Comparison of ENCODE assay signal across 22 mouse cellular contexts in genomic region chr7:135575319-135576069, GRCm38 (mm10). TPM values are rescaled to one million over a fixed set of nuclear protein-coding genes. Genes with fewer than 3 reads are reported as not detected.
A peak's percentile ranks its signal among the peaks of the same experiment; 100 is the strongest.
DNase-seq lines count a peak whose midpoint lies in the region; ATAC-seq and TF ChIP-seq lines count a peak whose summit lies in the region.
"Not testable (repeated sequence)": the region's sequence is repeated elsewhere in the genome, so short reads cannot be mapped to it uniquely, and the experiment has no call there.
"Had no signal": no experiment of that assay in that cellular context is flagged by ENCODE, and none has a peak within 500 bp of the region (broad histone marks: within the 10 kb centered on the region; RNA-seq: fewer than 3 reads in every experiment).

No protein-coding gene starts in this region.

- TF ChIP-seq POLR2A in MEL (IDR thresholded peaks at IDR 0.05; ENCODE audit: control insufficient read depth in 1 of 2, insufficient read depth in 1 of 2, low read depth in 1 of 2, low read length in 2 of 2, poor library complexity in 1 of 2), result peak in 1 of 2 experiments; percentile 35; a peak in 1 of 4 replicates

- peaks cover 18% of the 10 kb centered on the region for H3K79me2 ChIP-seq in MEL (ENCODE audit: control insufficient read depth, insufficient read depth, low read length, poor library complexity)

- ATAC-seq in granulocyte monocyte progenitor cell, adult 5-6 weeks (replicated peaks; ENCODE audit: poor library complexity, severe bottlenecking), result peak; percentile 24; the same call in 1 of the 2 replicates
- ATAC-seq in liver, embryonic 12.5 days, result peak; percentile 78
- peak; percentile 83 for ATAC-seq in liver, embryonic 14.5 days (ENCODE audit: insufficient read depth)
- ATAC-seq in liver, embryonic 16.5 days (ENCODE audit: low read depth), result peak; percentile 74
- peak; percentile 86 for ATAC-seq in megakaryocyte-erythroid progenitor cell, adult 5-6 weeks (replicated peaks; ENCODE audit: low FRiP score, low TSS enrichment, poor library complexity, severe bottlenecking)

- not testable (repeated sequence) for TF ChIP-seq RAD21 in MEL (IDR thresholded peaks at IDR 0.05; ENCODE audit: low read depth, low read length)

- peak; percentile 60 to 89 for TF ChIP-seq EP300 in MEL (IDR thresholded peaks at IDR 0.05; ENCODE audit: low read depth in 1 of 2, low read length in 2 of 2)
- not testable (repeated sequence) for TF ChIP-seq EP300 in liver, embryonic 14.5 days (IDR thresholded peaks at IDR 0.05; ENCODE audit: low read depth)

- 24% methylated on average over 7 of the region's 7 CpGs for WGBS in liver, embryonic 12.5 days (ENCODE audit: insufficient replicate concordance)
- 15% methylated on average over 7 of the region's 7 CpGs for WGBS in liver, embryonic 14.5 days (ENCODE audit: insufficient replicate concordance)
- WGBS in liver, embryonic 16.5 days (ENCODE audit: insufficient replicate concordance), result 17% methylated on average over 7 of the region's 7 CpGs

- DNase-seq in 416B (ENCODE audit: low read depth) (peak; percentile 79), MEL (ENCODE audit: low read depth, low spot score) (peak; percentile 80)
- not testable (repeated sequence) for DNase-seq in liver, embryonic 14.5 days (ENCODE audit: low read depth in 3 of 3, low spot score in 3 of 3)

- H3K27me3 ChIP-seq in MEL (ENCODE audit: control insufficient read depth in 1 of 2, insufficient read depth in 2 of 2, low read length in 2 of 2); liver, embryonic 12.5 days (replicated peaks); liver, embryonic 14.5 days (ENCODE audit: control insufficient read depth, insufficient read depth, low read length); liver, embryonic 16.5 days (ENCODE audit: control insufficient read depth, insufficient read depth, low read depth, low read length); megakaryocyte, embryonic 14.5 days (replicated peaks): not testable (repeated sequence)

- H3K4me2 ChIP-seq in liver, embryonic 12.5 days, result peak overlapping the region; percentile 12
- not testable (repeated sequence) for H3K4me2 ChIP-seq in liver, embryonic 14.5 days (ENCODE audit: low read depth); liver, embryonic 16.5 days (ENCODE audit: low read depth, low read length)

- peak overlapping the region; percentile 7 to 28; a peak in 1 of 4 replicates for H3K4me3 ChIP-seq in MEL (ENCODE audit: control insufficient read depth in 1 of 2, insufficient read depth in 1 of 2, low read depth in 2 of 2, low read length in 2 of 2)
- not testable (repeated sequence) for H3K4me3 ChIP-seq in liver, embryonic 12.5 days; liver, embryonic 14.5 days (ENCODE audit: insufficient read depth in 1 of 2, low read depth in 2 of 2, low read length in 2 of 2); liver, embryonic 16.5 days (ENCODE audit: low read depth, low read length)
- H3K4me3 ChIP-seq in megakaryocyte, embryonic 14.5 days (replicated peaks), result peak overlapping the region; percentile 71

- H3K27ac ChIP-seq in MEL (ENCODE audit: control insufficient read depth, low read depth, low read length), result peak overlapping the region; percentile 93
- H3K27ac ChIP-seq in liver, embryonic 12.5 days, result peak overlapping the region; percentile 51; the same call in 1 of the 2 replicates
- not testable (repeated sequence) for H3K27ac ChIP-seq in liver, embryonic 14.5 days; liver, embryonic 16.5 days (ENCODE audit: low read length)

- not testable (repeated sequence) for TF ChIP-seq CTCF in MEL (IDR thresholded peaks at IDR 0.05 in 2 of 3, conservative IDR thresholded peaks at IDR 0.05 in 1 of 3; ENCODE audit: control insufficient read depth in 1 of 3, insufficient read depth in 1 of 3, low read depth in 2 of 3, low read length in 3 of 3, poor library complexity in 1 of 3, severe bottlenecking in 1 of 3); liver, embryonic 14.5 days (IDR thresholded peaks at IDR 0.05; ENCODE audit: low read depth)

- H3K9ac ChIP-seq in MEL (ENCODE audit: control insufficient read depth, low read depth, low read length, poor library complexity, severe bottlenecking), result peak overlapping the region; percentile 63
- not testable (repeated sequence) for H3K9ac ChIP-seq in liver, embryonic 12.5 days; liver, embryonic 14.5 days (replicated peaks); liver, embryonic 16.5 days (ENCODE audit: low read depth, low read length)

- not testable (repeated sequence) for H3K9me3 ChIP-seq in MEL (replicated peaks; ENCODE audit: insufficient read depth, low read length); liver, embryonic 12.5 days (replicated peaks); liver, embryonic 14.5 days (ENCODE audit: control insufficient read depth, low read length); liver, embryonic 16.5 days (replicated peaks; ENCODE audit: control insufficient read depth, low read length); megakaryocyte, embryonic 14.5 days

- H3K4me1 ChIP-seq in MEL (ENCODE audit: control insufficient read depth in 1 of 2, insufficient read depth in 2 of 2, low read length in 2 of 2), result peaks cover 24 to 45% of the 10 kb centered on the region in 2 experiments
- H3K4me1 ChIP-seq in liver, embryonic 12.5 days, result peaks cover 54% of the 10 kb centered on the region
- peaks cover 4 to 24% of the 10 kb centered on the region in 2 experiments for H3K4me1 ChIP-seq in liver, embryonic 14.5 days (replicated peaks; ENCODE audit: control insufficient read depth in 2 of 2, insufficient read depth in 2 of 2, low read length in 1 of 2)
- not testable (repeated sequence) for H3K4me1 ChIP-seq in liver, embryonic 16.5 days (ENCODE audit: control insufficient read depth, low read depth, low read length)
- H3K4me1 ChIP-seq in megakaryocyte, embryonic 14.5 days, result peaks cover 99% of the 10 kb centered on the region

- H3K36me3 ChIP-seq in MEL (ENCODE audit: control insufficient read depth in 1 of 2, insufficient read depth in 2 of 2, low read length in 2 of 2), result peaks cover 0 to 56% of the 10 kb centered on the region in 2 experiments; a peak in 2 of 4 replicates
- H3K36me3 ChIP-seq in liver, embryonic 12.5 days; liver, embryonic 14.5 days (replicated peaks; ENCODE audit: control insufficient read depth, insufficient read depth, low read depth); liver, embryonic 16.5 days (ENCODE audit: control insufficient read depth, insufficient read depth): not testable (repeated sequence)
- peaks cover 70% of the 10 kb centered on the region for H3K36me3 ChIP-seq in megakaryocyte, embryonic 14.5 days (replicated peaks; ENCODE audit: low read length)

TF ChIP-seq in MEL, 35 proteins besides CTCF, POLR2A, EP300 and RAD21:
- TF ChIP-seq GATA1 (IDR thresholded peaks at IDR 0.05; ENCODE audit: low read depth, low read length) (peak; percentile 90), MAX (IDR thresholded peaks at IDR 0.05; ENCODE audit: low read length) (0 out of 2 replicates have a peak, but pooled peaks have one; percentile 28), TCF12 (IDR thresholded peaks at IDR 0.05; ENCODE audit: low read depth, low read length) (peak; percentile 87), MYB (IDR thresholded peaks at IDR 0.05; ENCODE audit: low read depth, low read length) (peak; percentile 65; the same call in 1 of the 2 replicates), ETS1 (IDR thresholded peaks at IDR 0.05; ENCODE audit: low read depth, low read length) (peak; percentile 93), MYC (IDR thresholded peaks at IDR 0.05; ENCODE audit: low read depth, low read length) (peak; percentile 0; the same call in 1 of the 2 replicates), TAL1 (IDR thresholded peaks at IDR 0.05; ENCODE audit: low read length) (peak; percentile 75)
TF ChIP-seq in MEL: peak in this region for 7; not testable (repeated sequence) for 28.

RNA-seq across cellular contexts. Expression of gene Ptpre, which starts 38.2 kb away (rescaled TPM):
- total RNA-seq in MEL (2012; rRNA removed), result 4.9 and 6.9 TPM in 2 replicates
- polyA plus RNA-seq in MEL (2012; ENCODE audit: insufficient read depth in 1 of 2, insufficient read length in 2 of 2, low read depth in 1 of 2, low replicate concordance in 2 of 2, missing spikeins in 1 of 2), result 10 to 100 TPM in 1 of 2 experiments, not detected in 1; 12.9 TPM
- total RNA-seq in granulocyte monocyte progenitor cell, adult 5-6 weeks (2014; fragmentation: Nextera tagmentation), result 74.9 and 86.6 TPM in 2 replicates
- total RNA-seq in granulocyte monocyte progenitor cell, adult 5-6 weeks (2017), result 48.3 and 49.8 TPM in 2 replicates
- 4.6 and 6.0 TPM in 2 replicates for polyA plus RNA-seq in liver, embryonic 12.5 days (2016; fragmentation: Nextera tagmentation; extraction: Ambion mirVana)
- polyA plus RNA-seq in liver, embryonic 14.5 days (2012; rRNA removed), result 1.5 and 1.9 TPM in 2 replicates
- polyA plus RNA-seq in liver, embryonic 14.5 days (2014; fragmentation: Nextera tagmentation; extraction: Ambion mirVana), result 1.7 and 1.8 TPM in 2 replicates
- 2.7 and 3.0 TPM in 2 replicates for polyA plus RNA-seq in liver, embryonic 16.5 days (2015; fragmentation: Nextera tagmentation; extraction: Ambion mirVana)
- 7.7 and 12.3 TPM in 2 replicates for polyA plus RNA-seq in megakaryocyte, embryonic 14.5 days (2012; ENCODE audit: insufficient read depth, low replicate concordance)
- 33.6 and 33.9 TPM in 2 replicates for total RNA-seq in megakaryocyte-erythroid progenitor cell, adult 5-6 weeks (2014; fragmentation: Nextera tagmentation)
- total RNA-seq in megakaryocyte-erythroid progenitor cell, adult 5-6 weeks (2017), result 21.4 and 39.7 TPM in 2 replicates

RNA-seq across cellular contexts. Expression of gene Clrn3, which starts 47.0 kb away (rescaled TPM):
- not detected in 2 replicates for total RNA-seq in MEL (2012; rRNA removed)
- not detected for polyA plus RNA-seq in MEL (2012; ENCODE audit: insufficient read depth in 1 of 2, insufficient read length in 2 of 2, low read depth in 1 of 2, low replicate concordance in 2 of 2, missing spikeins in 1 of 2)
- total RNA-seq in granulocyte monocyte progenitor cell, adult 5-6 weeks (2014; fragmentation: Nextera tagmentation), result not detected in 2 replicates
- 0.04 TPM in 1 of 2 replicates, not detected in the other for total RNA-seq in granulocyte monocyte progenitor cell, adult 5-6 weeks (2017)
- not detected in 2 replicates for polyA plus RNA-seq in liver, embryonic 12.5 days (2016; fragmentation: Nextera tagmentation; extraction: Ambion mirVana)
- polyA plus RNA-seq in liver, embryonic 14.5 days (2012; rRNA removed), result 0.02 TPM in 1 of 2 replicates, not detected in the other
- not detected in 2 replicates for polyA plus RNA-seq in liver, embryonic 14.5 days (2014; fragmentation: Nextera tagmentation; extraction: Ambion mirVana)
- 0.13 TPM in 1 of 2 replicates, not detected in the other for polyA plus RNA-seq in liver, embryonic 16.5 days (2015; fragmentation: Nextera tagmentation; extraction: Ambion mirVana)
- not detected in 2 replicates for polyA plus RNA-seq in megakaryocyte, embryonic 14.5 days (2012; ENCODE audit: insufficient read depth, low replicate concordance)
- not detected in 2 replicates for total RNA-seq in megakaryocyte-erythroid progenitor cell, adult 5-6 weeks (2014; fragmentation: Nextera tagmentation)
- not detected in 2 replicates for total RNA-seq in megakaryocyte-erythroid progenitor cell, adult 5-6 weeks (2017)
- total RNA-seq: adrenal gland, adult 2 months; adrenal gland, postnatal 10 days; adrenal gland, postnatal 25 days; ES-E14 had no signal
- polyA plus RNA-seq: adrenal gland, adult 2 months; brain, embryonic 14.5 days; C2C12; cortical plate, adult 2 months; embryonic facial prominence, embryonic 10.5 days; embryonic facial prominence, embryonic 12.5 days; embryonic facial prominence, embryonic 14.5 days; forebrain, embryonic 11.5 days; forebrain, embryonic 13.5 days; forebrain, embryonic 15.5 days; forebrain, postnatal 0 days had no signal

Comparison
In these comparisons a context has a peak if more than half of its experiments do, and no peak if none do; other contexts are left out.
1. ATAC-seq: peak in every context shown above with its lines; median percentile 86 in megakaryocyte-erythroid progenitor cell, adult 5-6 weeks; 83 in liver, embryonic 14.5 days; 78 in liver, embryonic 12.5 days; 74 in liver, embryonic 16.5 days; 24 in granulocyte monocyte progenitor cell, adult 5-6 weeks.